Mouse (Mus musculus) ovary, postnatal 36 days (tissue): ENCODE data around the gene Rab19.
"Not testable (repeated sequence)": the region's sequence is repeated elsewhere in the genome, so short reads cannot be mapped to it uniquely, and the experiment has no call there.

Source experiments
- DNase-seq: peaks from one replicate; pipeline ENCODE4 v3.0.0; 2022; ENCODE audit warnings: low spot score, mixed read lengths

Rab19 gene

DNA sequence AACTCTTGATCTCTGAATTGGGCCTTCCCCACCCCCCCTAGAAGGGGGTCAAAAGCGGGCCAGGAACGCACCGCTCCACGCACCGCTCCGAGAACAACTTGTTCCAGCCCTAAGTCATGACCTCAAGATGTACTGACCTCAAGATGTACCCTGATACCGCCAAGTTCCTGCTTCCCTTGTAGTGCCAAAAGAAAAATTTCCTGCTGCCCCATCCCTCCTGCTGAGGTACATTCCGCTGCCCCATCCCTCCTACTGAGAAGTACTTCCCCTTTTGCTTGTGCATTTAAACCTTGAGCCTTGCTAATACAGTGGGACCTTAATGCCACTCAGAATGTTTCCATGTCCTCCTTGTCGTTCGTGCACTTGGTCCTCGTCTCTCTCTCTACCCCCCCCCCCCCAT, 49.7 kb downstream of the Rab19 start:
- DNase-seq, result no peak

DNA sequence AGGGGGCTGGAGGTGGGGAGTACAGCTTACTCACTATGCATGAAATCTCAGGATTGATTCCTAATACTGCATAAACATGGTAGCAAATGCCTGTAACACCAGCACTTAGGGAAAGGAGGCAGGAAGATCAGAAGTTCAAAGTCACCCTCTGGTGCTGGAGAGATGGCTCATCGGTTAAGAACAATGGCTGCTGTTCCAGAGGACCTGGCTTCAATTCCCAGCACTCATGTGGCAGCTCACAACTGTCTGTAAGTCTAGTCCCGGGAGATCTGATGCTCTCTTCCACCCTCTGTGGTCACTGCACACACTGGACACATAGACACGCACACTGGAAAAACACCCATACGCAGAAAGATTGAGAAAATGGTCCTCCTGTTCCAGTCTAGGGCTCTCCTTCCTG, 52.2 kb downstream of the Rab19 start:
- DNase-seq, result no peak

DNA sequence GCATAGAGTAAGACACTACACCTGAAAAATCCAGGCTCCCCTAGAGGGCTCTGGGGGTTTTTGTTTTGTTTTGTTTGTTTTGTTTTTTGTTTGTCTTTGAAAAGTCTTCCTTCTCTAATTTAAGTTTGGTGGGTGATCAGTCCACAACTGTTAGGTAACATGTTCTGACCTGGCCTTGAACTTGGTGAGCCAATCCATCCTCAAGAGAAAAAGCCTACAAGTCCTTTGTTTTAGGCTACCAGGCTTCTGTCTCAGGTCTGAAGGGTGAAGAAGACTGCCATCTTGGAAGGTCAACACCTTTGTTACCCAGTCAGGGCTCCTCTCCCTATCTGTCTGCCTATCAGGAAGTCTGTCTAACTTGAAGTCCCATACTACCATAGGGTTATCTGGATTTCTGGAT, 52.7 kb downstream of the Rab19 start:
- no peak for DNase-seq

DNA sequence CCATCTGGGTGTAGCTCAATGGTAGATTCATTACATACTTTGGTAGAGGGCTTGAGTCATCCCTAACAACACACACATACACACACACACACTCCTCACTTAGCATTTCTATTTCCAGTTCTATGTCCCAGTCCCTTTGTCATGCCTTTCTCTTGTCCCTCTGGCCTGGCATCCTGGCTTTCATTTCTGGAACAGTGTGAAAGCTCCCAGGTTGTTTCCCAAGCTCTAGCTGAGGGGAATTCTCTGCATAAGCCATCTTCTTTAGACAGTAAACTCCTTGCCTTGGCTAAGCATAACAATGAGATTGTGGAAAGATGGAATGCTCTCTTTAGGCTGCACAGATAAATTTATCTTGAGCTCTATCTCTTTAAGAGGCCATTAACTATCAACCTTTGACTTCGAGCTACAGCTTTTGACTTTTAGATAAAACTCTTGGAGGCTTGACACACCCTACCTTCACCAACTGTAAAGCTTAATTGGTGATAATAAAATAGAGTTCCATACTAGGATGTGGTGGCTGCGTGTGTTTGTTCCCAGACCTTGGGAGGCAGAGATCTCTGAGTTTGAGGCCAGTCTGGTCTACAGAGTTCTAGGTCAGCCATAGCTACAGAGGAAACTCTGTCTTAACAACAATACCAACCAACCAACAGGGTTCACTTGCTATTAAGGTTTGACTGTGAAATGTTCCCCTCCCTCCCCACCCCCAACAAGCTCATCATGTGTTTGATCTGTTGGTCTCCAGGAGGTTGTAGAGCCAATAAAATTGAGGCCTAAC, 53.3 kb downstream of the Rab19 start:
- DNase-seq, result no peak

DNA sequence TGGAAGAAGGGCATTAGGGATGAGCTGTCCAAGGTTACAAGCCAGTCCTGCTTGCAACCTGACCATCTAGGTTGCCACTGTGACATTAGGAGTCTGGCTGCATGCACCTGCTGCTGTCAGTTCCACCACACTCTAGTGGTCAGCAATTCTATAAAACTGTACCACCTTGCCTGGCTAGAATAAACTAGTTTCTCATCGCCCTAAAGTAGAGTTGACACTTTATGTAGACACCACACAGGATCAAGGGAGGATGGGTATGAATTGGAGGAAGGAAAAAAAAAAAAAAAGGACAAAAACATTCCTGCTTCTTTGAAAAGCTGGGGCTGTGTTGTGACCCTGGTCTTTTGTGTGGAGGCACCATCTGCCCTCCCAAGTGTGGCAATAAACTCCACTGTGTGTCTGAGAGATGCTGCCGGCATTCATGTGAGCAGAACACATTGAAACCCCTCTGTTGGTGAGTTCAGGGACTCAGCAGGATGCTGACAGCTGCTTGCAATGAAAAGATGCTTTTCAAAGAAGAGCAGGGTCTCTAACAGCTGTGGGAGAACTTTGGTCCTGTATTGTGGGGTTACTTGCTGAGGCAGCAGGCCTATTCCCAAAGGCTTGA, 54.0 kb downstream of the Rab19 start:
- DNase-seq, result no peak

DNA sequence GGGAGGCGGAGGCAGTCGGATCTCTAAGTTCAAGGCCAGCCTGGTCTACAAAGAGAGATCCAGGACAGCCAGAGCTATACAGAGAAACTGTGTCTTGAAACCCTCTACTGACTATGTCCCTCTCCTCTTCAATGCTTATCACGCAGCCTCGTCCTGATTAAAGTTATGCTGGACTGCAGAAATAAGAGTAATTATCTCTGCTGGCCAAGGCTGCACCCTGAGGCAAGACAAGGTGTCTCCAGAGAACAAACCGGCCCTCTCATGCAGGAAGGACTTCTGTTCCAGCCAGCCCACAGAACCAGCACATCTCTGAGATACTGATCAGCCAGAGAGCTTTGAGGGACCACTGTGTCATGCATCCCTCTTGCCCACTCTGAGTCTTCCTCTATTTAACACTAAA, 54.9 kb downstream of the Rab19 start:
- no peak for DNase-seq

DNA sequence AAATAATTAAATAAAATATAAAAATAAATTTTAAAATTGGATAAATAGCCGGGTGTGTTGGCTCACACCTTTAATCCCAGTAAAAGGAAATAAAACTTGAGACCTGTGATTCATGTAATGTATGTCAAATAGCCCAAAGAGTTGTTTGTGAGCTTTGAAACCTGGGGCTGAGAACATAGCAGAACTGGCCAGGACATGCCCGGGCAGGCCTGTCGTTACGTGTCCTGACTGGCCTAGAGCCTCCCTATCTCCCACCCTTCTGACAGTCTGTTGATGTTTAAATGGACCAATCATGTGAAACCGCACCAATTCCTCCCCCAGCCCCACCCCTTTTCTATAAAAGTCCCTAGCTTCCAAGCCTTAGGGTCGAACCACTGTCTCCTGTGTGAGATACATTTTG, 56.5 kb downstream of the Rab19 start:
- not testable (repeated sequence) for DNase-seq
